Mouse (Mus musculus) WW6 (cell line): Measurements from ENCODE around the gene Ush1g.

Experiments used
- DNase-seq: peaks from one replicate; pipeline ENCODE4 v3.0.0-alpha.2; 2013; ENCODE audit warnings: low read depth, low spot score

Ush1g gene

DNA sequence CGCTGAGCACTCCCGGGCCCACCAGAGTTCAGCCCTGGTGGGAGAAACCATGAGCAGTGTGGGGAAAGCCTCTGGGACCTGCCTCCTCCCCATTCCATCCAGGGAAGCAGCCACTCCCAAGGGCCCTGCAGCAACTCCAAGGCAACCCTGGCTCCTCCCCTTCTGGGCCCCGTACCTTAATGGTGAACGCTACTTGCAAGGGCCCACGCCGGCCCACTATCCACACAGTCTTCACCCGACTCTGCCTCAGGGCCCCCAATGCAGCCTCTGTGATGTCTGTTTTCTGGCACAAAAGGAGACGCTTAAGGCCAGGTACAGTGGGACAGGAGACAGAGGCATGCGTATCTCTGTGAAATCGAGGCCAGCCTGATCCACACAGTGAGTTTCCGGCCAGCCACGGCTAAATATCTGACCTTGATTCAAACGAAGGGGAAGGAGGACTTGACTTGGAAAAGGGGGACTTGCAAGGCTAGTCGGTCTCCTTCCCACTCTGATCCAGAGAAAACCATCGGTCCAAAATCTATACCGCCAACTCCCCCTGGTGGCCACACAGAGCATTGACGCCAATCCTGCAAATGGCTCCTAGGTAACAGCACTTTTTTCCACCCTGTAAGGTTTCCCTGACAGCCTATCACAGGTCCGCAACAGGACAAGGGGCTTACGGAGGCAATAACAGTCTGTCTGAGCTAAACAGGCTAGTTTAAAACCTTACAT, 51.5 kb downstream of the Ush1g start:
- DNase-seq: no peak

DNA sequence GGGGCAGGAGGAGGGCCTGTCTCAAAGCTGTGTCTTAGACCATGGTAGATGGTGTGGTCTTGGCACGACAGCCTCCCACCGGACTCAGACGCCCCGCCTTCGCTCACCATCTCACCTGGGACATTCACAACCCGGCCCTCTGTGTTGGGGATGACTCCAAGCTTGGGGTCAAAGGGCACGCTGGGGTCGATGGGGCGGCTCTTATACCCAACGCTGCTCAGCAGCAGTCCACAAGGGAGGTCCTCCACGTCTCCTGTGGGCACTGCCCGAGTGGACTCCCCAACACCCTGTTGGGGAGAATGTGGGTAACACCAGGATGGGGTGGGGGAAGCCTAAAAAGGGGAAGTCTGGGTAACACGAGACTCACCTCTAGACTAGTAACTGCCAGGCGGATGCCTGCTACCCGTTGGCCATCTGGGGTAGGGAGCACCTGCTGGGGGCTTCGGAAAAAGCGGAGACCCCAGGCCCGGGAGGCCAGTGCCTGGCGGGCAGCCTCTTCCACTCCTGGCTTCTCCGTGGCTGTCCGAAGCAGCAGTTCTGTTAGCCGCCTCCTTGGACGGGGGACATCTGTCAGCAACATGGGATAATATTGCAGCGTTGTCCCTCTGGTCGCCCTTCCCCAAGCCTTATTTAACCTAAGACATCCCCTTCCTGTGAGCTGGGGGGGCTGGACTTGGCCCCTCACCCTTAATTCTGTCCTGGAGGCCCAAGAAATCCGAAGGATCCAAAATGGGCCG, 52.3 kb downstream of the Ush1g start:
- DNase-seq: no peak

- DNase-seq: no peak
Measured at GRCm38 (mm10) chr11:115267958-115268357, 53.9 kb downstream of the Ush1g start.

DNA sequence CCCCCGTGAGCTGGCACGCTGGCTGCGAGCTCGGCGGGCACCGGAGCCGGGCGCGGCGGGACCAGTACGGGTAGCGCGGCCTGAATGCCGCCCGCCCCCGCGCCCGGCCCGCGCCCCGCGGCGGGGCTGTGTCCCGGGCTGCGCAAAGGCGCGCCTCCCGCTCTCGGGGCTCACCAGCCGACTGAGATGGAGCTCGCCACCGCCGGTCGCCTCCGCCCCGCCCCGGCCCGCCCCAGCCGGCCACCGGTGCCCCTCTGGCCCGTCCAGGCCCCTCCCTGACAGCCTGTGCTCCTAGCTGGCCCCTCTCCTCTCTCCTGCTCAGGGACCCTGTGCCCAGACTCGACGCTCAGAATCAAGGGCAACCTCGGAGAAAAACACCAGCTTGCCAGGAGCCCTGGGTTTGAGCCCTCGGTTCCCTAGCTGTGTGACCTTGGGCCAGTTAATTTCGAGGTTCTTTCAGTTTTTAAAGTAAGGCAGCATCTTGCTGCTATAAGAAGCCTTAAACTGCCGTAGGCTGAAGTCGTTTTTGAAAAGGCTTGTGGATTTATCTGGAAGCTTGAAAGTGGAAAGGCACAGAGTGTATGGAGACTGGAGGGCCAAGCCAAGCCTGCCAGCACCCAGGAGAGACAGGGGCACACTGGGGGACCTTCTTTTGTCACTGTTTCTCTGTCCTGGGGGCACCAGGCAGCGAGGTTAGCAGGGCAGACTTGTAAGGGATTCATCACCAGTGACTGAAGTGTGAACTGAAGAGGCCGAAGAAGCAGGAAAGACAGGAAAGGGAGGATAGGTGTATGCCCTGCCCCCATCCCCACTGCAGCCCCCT, 54.6 kb downstream of the Ush1g start, which contains the start of gene Grin2c:
TSS of gene Grin2c (minus strand) at position 183 of the 823 bp plus-strand sequence.
- DNase-seq: no peak

- no peak for DNase-seq
Measured at GRCm38 (mm10) chr11:115266400-115266778, 55.5 kb downstream of the Ush1g start.

DNA sequence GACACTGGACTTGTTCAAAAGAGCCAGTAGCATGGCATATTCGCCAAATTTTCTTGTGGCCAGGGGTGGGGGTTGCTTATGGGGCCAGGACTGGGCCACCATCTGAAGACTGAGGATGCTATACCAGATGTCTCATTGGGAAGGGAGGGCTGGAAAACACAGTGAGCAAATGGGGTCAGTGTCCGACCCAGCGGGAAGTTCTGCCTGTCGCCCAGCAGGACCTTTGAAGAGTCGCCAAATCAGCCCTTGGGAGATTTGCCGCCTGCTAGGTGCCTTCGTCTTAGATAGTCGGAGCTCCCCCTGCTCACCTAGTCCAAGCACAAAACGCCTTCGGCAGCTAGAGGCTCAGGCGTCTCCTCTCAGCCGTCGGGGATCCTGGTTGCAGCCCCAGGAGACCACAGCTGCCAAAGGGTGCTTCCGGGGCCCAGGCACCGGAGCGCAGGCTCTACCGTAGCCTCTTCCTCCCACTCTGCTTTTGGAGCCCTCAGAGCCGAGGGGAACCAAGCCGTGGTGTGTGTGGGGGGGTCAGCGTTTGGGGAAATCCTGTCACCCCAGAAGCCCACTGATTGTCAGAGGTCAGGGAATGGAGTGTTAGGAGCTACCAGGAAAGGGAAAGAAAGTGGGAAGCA, 56.0 kb downstream of the Ush1g start:
- no peak for DNase-seq
